Mouse (Mus musculus) spleen, adult 18-20 months (tissue): ENCODE results near the gene 1700017B05Rik.
A peak's percentile ranks its signal among the peaks of the same experiment; 100 is the strongest.

Experiments
- DNase-seq, 2 experiments: peaks; one replicate each; pipeline ENCODE4 v3.0.0; 2022; ENCODE audit warnings: mixed read lengths in 2 of 2

1700017B05Rik gene

GRCm38 (mm10) chr9:57271837-57272562, 9.6 kb upstream of the 1700017B05Rik start:
- DNase-seq = no peak

- no peak for DNase-seq
Measured at GRCm38 (mm10) chr9:57271081-57271480, 8.7 kb upstream of the 1700017B05Rik start.

- DNase-seq = no peak
Measured at GRCm38 (mm10) chr9:57270399-57270798, 8.0 kb upstream of the 1700017B05Rik start.

GRCm38 (mm10) chr9:57269384-57269783, 7.0 kb upstream of the 1700017B05Rik start:
- DNase-seq = no peak

GRCm38 (mm10) chr9:57268575-57268974, 6.2 kb upstream of the 1700017B05Rik start:
- DNase-seq = no peak

GRCm38 (mm10) chr9:57268078-57268477, 5.7 kb upstream of the 1700017B05Rik start:
- no peak for DNase-seq

- DNase-seq = no peak
Measured at GRCm38 (mm10) chr9:57267421-57267820, 5.0 kb upstream of the 1700017B05Rik start.

GRCm38 (mm10) chr9:57265125-57265524, 2.7 kb upstream of the 1700017B05Rik start:
- no peak for DNase-seq

- DNase-seq = no peak
Measured at GRCm38 (mm10) chr9:57262795-57263684, 628 bp upstream of the 1700017B05Rik start.

- peak; percentile 58 to 61 for DNase-seq
Measured at GRCm38 (mm10) chr9:57261516-57261912, 898 bp downstream of the 1700017B05Rik start.

GRCm38 (mm10) chr9:57260940-57261339, 1.5 kb downstream of the 1700017B05Rik start:
- DNase-seq = no peak

- DNase-seq = peak; percentile 81 to 95
Measured at GRCm38 (mm10) chr9:57259736-57260135, 2.7 kb downstream of the 1700017B05Rik start.

- no peak for DNase-seq
Measured at GRCm38 (mm10) chr9:57257627-57258026, 4.8 kb downstream of the 1700017B05Rik start.

GRCm38 (mm10) chr9:57256861-57257260, 5.6 kb downstream of the 1700017B05Rik start:
- DNase-seq = no peak

GRCm38 (mm10) chr9:57256309-57256708, 6.1 kb downstream of the 1700017B05Rik start:
- no peak for DNase-seq

- DNase-seq = no peak
Measured at GRCm38 (mm10) chr9:57254823-57255495, 7.5 kb downstream of the 1700017B05Rik start.

- no peak for DNase-seq
Measured at GRCm38 (mm10) chr9:57254061-57254460, 8.4 kb downstream of the 1700017B05Rik start.

GRCm38 (mm10) chr9:57251139-57251538, 11.3 kb downstream of the 1700017B05Rik start:
- DNase-seq = no peak

- no peak for DNase-seq
Measured at GRCm38 (mm10) chr9:57250026-57250425, 12.4 kb downstream of the 1700017B05Rik start.

GRCm38 (mm10) chr9:57248030-57248942, 14.1 kb downstream of the 1700017B05Rik start:
- DNase-seq = no peak

- no peak for DNase-seq
Measured at GRCm38 (mm10) chr9:57247201-57247671, 15.2 kb downstream of the 1700017B05Rik start.

GRCm38 (mm10) chr9:57246482-57246881, 15.9 kb downstream of the 1700017B05Rik start:
- DNase-seq = no peak
